Mouse (Mus musculus): Measurements from ENCODE around the gene Clec2i. TPM values are rescaled to one million over a fixed set of nuclear protein-coding genes. Genes with fewer than 3 reads are reported as not detected.
"Not testable (repeated sequence)": the region's sequence is repeated elsewhere in the genome, so short reads cannot be mapped to it uniquely, and the experiment has no call there.

Clec2i gene
- 17.0 and 22.4 TPM in 2 replicates for total RNA-seq (2017)

DNA sequence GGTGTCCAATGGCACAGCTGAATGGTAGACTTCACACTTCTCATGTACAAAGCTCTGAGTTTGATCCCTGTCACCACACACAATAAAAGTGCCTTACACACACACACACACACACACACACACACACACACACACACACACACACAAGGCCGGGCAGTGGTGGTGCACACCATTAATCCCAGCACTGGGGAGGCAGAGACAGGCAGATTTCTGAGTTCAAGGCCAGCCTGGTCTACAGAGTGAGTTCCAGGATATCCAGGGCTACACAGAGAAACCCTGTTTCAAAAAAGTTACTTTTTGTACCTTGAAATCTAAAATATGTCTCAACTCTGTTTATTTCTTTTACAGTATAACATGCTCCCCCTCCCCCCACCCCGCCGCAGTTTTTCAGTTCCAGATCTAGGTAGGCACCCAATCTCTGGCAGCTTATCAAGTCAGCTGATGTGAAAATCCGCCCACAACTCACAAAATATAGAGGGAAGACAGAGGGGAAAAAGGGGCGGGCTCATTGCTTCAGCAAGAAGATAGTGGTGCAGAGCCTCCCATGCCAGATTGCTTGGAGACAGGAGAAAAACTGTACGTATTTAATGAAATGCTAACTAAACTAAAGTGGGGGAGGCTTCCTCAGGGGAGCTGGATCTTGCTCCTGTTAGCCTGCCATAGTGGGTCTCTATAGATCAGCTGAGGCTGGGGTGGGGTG lies at the start of gene Clec2i:
Gene Clec2i, plus strand, starts transcription at position 498 of the 700 bp plus-strand sequence.
- ATAC-seq (replicated peaks in 1 of 2; ENCODE audit: insufficient read depth in 1 of 2, low FRiP score in 2 of 2, low TSS enrichment in 1 of 2, low read depth in 1 of 2, poor library complexity in 2 of 2, severe bottlenecking in 2 of 2) = peak in 1 of 2 experiments; percentile 21; a peak in 1 of 4 replicates

- ATAC-seq (replicated peaks in 1 of 2; ENCODE audit: insufficient read depth in 1 of 2, low FRiP score in 2 of 2, low TSS enrichment in 1 of 2, low read depth in 1 of 2, poor library complexity in 2 of 2, severe bottlenecking in 2 of 2) = peak in 1 of 2 experiments; percentile 16; a peak in 1 of 4 replicates
Measured at GRCm38 (mm10) chr6:128838342-128839265, 48.8 kb upstream of the Clec2i start.

GRCm38 (mm10) chr6:128839266-128839771 lies 48.1 kb upstream of the Clec2i start:
- ATAC-seq (replicated peaks in 1 of 2; ENCODE audit: insufficient read depth in 1 of 2, low FRiP score in 2 of 2, low TSS enrichment in 1 of 2, low read depth in 1 of 2, poor library complexity in 2 of 2, severe bottlenecking in 2 of 2) = peak; percentile 46 to 62

DNA sequence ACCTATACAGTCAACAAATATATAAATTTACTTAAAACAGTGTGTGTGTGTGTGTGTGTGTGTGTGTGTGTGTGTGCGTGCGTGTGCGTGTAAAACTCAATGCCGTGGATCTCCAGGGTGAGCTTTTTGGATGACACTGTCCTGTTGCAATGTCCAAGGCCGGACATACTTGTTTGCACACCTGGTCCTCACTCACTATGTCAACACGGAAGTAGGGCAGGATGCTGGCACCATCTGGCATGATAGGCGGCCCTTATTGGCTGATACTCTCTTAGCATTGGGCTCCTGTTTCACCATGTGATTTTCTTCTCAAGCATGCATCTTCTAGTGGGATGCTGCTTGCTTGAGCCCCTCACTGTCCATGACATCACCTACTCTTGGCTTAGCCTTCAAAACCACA lies 47.5 kb upstream of the Clec2i start:
- no peak for ATAC-seq (replicated peaks in 1 of 2; ENCODE audit: insufficient read depth in 1 of 2, low FRiP score in 2 of 2, low TSS enrichment in 1 of 2, low read depth in 1 of 2, poor library complexity in 2 of 2, severe bottlenecking in 2 of 2)

DNA sequence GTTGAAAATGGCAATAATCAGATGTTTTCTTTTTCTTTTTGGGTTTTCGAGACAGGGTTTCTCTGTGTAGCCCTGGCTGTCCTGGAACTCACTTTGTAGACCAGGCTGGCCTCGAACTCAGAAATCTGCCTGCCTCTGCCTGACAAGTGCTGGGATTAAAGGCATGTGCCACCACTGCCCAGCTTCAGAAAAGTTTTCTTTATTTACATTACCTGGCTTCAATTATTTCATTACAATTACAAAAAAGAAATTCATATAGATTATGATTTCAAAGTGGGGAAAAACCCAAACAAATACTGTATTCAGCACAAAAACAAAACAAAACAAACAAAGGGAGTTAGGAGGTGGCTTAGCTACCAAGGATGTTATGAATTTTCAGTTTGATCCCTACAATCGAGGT lies 46.7 kb upstream of the Clec2i start:
- ATAC-seq (replicated peaks in 1 of 2; ENCODE audit: insufficient read depth in 1 of 2, low FRiP score in 2 of 2, low TSS enrichment in 1 of 2, low read depth in 1 of 2, poor library complexity in 2 of 2, severe bottlenecking in 2 of 2) = not testable (repeated sequence)

- no peak for ATAC-seq (replicated peaks in 1 of 2; ENCODE audit: insufficient read depth in 1 of 2, low FRiP score in 2 of 2, low TSS enrichment in 1 of 2, low read depth in 1 of 2, poor library complexity in 2 of 2, severe bottlenecking in 2 of 2)
Measured at GRCm38 (mm10) chr6:128841327-128842089, 45.9 kb upstream of the Clec2i start.

DNA sequence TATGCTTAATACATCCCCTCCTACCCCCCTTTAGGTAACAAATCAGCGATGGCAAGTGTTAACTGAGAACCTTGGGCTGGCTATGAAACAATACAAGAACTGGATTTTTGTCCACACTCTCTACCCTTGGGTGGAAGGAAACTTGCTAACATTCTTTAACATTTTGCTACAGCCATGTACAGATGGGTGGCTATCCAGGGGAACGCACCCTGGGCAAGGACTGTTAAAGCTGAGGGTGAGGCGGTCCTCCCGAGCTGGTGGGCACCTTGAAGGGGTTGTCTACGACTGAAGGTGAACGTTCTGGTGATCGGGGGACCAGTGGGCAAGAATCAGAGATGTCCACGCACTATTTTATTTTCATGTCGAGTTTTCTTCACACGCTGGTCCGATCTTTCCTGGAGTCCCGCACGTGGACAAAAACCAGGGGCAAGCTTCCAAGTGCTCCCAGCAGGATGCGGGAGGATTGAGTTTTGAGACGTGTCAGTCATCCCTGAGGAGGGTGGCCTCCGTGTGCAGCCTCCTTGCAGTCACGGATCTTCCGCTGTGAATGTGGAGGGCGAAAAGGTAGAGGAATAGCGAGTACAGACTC lies 44.9 kb upstream of the Clec2i start:
- no peak for ATAC-seq (replicated peaks in 1 of 2; ENCODE audit: insufficient read depth in 1 of 2, low FRiP score in 2 of 2, low TSS enrichment in 1 of 2, low read depth in 1 of 2, poor library complexity in 2 of 2, severe bottlenecking in 2 of 2)

GRCm38 (mm10) chr6:128842945-128843478 lies 44.4 kb upstream of the Clec2i start:
- peak; percentile 51 to 60 for ATAC-seq (replicated peaks in 1 of 2; ENCODE audit: insufficient read depth in 1 of 2, low FRiP score in 2 of 2, low TSS enrichment in 1 of 2, low read depth in 1 of 2, poor library complexity in 2 of 2, severe bottlenecking in 2 of 2)

- peak; percentile 18; a peak in 2 of 4 replicates for ATAC-seq (replicated peaks in 1 of 2; ENCODE audit: insufficient read depth in 1 of 2, low FRiP score in 2 of 2, low TSS enrichment in 1 of 2, low read depth in 1 of 2, poor library complexity in 2 of 2, severe bottlenecking in 2 of 2)
Measured at GRCm38 (mm10) chr6:128843479-128843992, 43.9 kb upstream of the Clec2i start.

DNA sequence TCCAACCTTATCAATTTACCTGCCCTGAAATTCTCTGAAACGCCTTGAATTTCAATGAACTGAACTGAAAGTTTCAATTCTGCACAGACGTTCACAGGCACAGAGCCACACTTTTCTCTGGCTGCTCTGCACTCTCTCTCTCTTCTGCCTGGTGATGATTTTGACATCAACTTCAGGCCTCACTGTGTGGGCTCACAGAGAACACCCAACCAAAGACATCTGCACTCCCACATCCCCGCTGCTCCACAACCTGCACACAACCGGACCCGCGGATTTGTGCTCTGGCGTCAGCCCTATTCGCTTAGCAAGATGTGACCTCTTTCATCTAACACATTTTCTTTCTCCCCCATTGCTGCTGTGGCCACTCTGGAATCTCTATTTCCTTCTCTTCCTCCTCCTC lies 43.3 kb upstream of the Clec2i start:
- ATAC-seq (replicated peaks in 1 of 2; ENCODE audit: insufficient read depth in 1 of 2, low FRiP score in 2 of 2, low TSS enrichment in 1 of 2, low read depth in 1 of 2, poor library complexity in 2 of 2, severe bottlenecking in 2 of 2) = no peak

DNA sequence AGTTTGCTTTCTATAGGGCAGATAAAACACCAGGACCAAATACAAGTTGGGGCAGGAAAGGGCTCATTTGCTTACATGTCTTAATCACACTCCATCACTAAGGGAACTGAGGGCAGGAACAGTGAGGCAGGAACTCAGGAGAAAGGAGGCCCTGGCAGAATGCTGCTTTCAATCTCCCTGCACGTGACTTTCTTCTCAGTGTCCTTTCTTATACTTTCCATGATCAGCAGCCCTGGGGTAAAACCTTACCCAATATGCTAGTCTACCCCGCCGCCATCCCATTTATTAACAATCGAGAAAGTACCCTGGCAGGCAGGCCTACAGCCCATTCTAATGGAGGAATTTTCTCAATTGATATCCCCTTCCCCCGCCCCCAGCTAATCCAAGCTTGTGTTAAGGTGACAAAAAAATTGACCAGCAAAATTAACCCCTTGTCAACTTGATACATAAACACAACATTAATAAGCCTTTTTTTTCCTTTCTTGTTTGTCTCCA lies 42.8 kb upstream of the Clec2i start:
- no peak for ATAC-seq (replicated peaks in 1 of 2; ENCODE audit: insufficient read depth in 1 of 2, low FRiP score in 2 of 2, low TSS enrichment in 1 of 2, low read depth in 1 of 2, poor library complexity in 2 of 2, severe bottlenecking in 2 of 2)

- ATAC-seq (replicated peaks in 1 of 2; ENCODE audit: insufficient read depth in 1 of 2, low FRiP score in 2 of 2, low TSS enrichment in 1 of 2, low read depth in 1 of 2, poor library complexity in 2 of 2, severe bottlenecking in 2 of 2) = peak; percentile 68 to 72
Measured at GRCm38 (mm10) chr6:128845319-128845979, 41.9 kb upstream of the Clec2i start.

DNA sequence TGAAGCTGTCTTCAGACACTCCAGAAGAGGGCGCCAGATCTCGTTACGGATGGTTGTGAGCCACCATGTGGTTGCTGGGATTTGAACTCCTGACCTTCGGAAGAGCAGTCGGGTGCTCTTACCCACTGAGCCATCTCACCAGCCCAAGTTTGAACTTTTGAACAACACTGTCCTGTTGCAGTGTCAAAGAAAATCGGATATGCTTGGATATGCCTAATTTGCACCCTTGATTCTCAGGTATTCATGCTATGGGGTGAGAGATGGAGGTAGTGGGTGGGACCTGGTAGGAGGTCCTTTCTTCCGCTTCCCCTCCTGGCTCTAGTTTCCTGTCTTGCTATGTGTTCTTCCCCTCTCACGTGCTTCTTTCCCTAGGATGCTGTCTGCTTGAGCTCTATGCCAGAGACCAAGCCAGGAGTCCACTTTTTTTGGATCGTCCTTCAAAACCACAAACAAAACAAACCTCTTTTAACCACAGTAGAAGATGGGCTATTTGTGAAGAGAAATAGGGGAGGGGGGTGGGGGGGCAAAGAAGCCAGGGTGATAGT lies 41.3 kb upstream of the Clec2i start:
- ATAC-seq (replicated peaks in 1 of 2; ENCODE audit: insufficient read depth in 1 of 2, low FRiP score in 2 of 2, low TSS enrichment in 1 of 2, low read depth in 1 of 2, poor library complexity in 2 of 2, severe bottlenecking in 2 of 2) = no peak

DNA sequence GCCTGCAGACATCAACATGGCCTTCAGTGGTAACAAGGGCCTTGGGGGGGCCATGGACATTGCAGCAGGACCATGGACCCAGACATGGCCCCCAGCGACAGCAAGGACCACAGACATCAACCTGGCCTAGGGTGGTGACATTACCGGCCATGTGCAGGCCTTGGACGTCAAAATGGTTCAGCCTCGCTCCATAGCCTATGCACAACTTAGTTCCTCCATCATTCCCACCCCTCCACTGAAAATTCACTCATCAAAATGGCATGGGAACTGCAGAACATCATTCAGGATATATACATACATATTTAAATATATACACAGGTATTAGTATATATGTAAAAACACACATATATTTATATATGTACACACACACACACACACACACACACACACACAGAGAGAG lies 40.0 kb upstream of the Clec2i start:
- ATAC-seq (replicated peaks in 1 of 2; ENCODE audit: insufficient read depth in 1 of 2, low FRiP score in 2 of 2, low TSS enrichment in 1 of 2, low read depth in 1 of 2, poor library complexity in 2 of 2, severe bottlenecking in 2 of 2) = no peak

DNA sequence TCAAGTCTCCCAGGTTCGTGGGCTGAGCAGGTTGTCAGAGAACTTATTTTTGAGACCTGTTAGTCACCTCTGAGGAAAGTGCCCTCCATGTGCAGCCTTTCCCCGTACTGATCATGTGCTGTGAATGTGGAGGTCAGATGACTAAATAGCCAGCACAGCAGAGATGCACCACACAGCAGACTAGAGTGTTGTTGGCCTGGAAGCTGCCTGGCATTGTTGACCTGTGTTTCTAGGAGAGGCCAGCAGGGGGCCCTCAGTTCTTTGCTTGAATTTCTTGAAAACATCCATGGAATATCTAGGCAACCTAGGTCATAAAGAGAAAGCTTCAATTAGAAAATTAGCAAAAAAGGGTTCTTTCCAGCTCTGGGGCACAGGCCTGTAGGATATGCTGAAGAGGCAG lies 37.5 kb upstream of the Clec2i start:
- ATAC-seq (replicated peaks in 1 of 2; ENCODE audit: insufficient read depth in 1 of 2, low FRiP score in 2 of 2, low TSS enrichment in 1 of 2, low read depth in 1 of 2, poor library complexity in 2 of 2, severe bottlenecking in 2 of 2) = peak in 1 of 2 experiments; percentile 43; a peak in 1 of 4 replicates

- ATAC-seq (replicated peaks in 1 of 2; ENCODE audit: insufficient read depth in 1 of 2, low FRiP score in 2 of 2, low TSS enrichment in 1 of 2, low read depth in 1 of 2, poor library complexity in 2 of 2, severe bottlenecking in 2 of 2) = no peak
Measured at GRCm38 (mm10) chr6:128850671-128851070, 36.7 kb upstream of the Clec2i start.

Data from hematopoietic stem cell, adult 5-6 weeks (primary cell).